Mouse (Mus musculus) heart, embryonic 11.5 days (tissue): ENCODE results near the gene Gm49384. TPM values are rescaled to one million over a fixed set of nuclear protein-coding genes. Genes with fewer than 3 reads are reported as not detected.

Experiments used
- ATAC-seq: fragments of 200-750 bp; cut with Nextera tagmentation; replicated peaks from 2 replicates; pipeline ENCODE4 v1.8.0; 2017; ENCODE audit warnings: moderate library complexity; ENCODE audit not compliant: insufficient number of reproducible peaks, low FRiP score, low TSS enrichment
- H3K27ac ChIP-seq: fragments of 300-500 bp; sonication (generic); 2 replicates; pipeline ENCODE4 v1.5.1; 2014; ENCODE audit warnings: mild to moderate bottlenecking, low read depth, low read length
- H3K27me3 ChIP-seq: fragments of 300-500 bp; sonication (generic); 2 replicates; pipeline ENCODE4 v1.6.1; 2014; ENCODE audit warnings: mild to moderate bottlenecking, low read length, mixed read lengths; ENCODE audit not compliant: control insufficient read depth, insufficient read depth
- H3K36me3 ChIP-seq: fragments of 300-500 bp; sonication (generic); 2 replicates; pipeline ENCODE4 v1.6.1; 2014; ENCODE audit warnings: mild to moderate bottlenecking, low read length, moderate library complexity, mixed read lengths; ENCODE audit not compliant: control insufficient read depth, insufficient read depth
- H3K4me1 ChIP-seq: fragments of 300-500 bp; sonication (generic); 2 replicates; pipeline ENCODE4 v1.6.1; 2014; ENCODE audit warnings: low read length; ENCODE audit not compliant: control insufficient read depth, insufficient read depth
- H3K4me2 ChIP-seq: fragments of 300-500 bp; sonication (generic); 2 replicates; pipeline ENCODE4 v1.6.1; 2014; ENCODE audit warnings: mild to moderate bottlenecking, moderate library complexity
- H3K4me3 ChIP-seq: fragments of 300-500 bp; sonication (generic); 2 replicates; pipeline ENCODE4 v1.5.1; 2014; ENCODE audit warnings: low read depth, low read length
- H3K9ac ChIP-seq: fragments of 300-500 bp; sonication (generic); 2 replicates; pipeline ENCODE4 v1.6.1; 2014; ENCODE audit warnings: mild to moderate bottlenecking, low read depth, low read length, moderate library complexity
- H3K9me3 ChIP-seq: fragments of 300-500 bp; sonication (generic); replicated peaks from 2 replicates; pipeline ENCODE4 v1.6.1; 2016; ENCODE audit warnings: low read length; ENCODE audit not compliant: control insufficient read depth
- WGBS: fragments of 180-500 bp; shearing (Covaris S2); extraction: QIAGEN DNeasy Blood & Tissue Kit; methylation state at CpG from one replicate; pipeline ENCODE4 v1.1.7; 2014; ENCODE audit not compliant: insufficient replicate concordance; 5-methylcytosine and 5-hydroxymethylcytosine counted together
- polyA plus RNA-seq: library from polyadenylated mRNA; unstranded; fragments of >200 nt; fragmentation: Nextera tagmentation; extraction: Ambion mirVana; gene quantifications from 2 replicates; pipeline ENCODE4 v1.2.1, GENCODE M21; 2014

Gene Gm49384
- polyA plus RNA-seq, 1 experiment from 2014 or later = 22.2 TPM

- no peaks in the 10 kb centered on the region for H3K9me3 ChIP-seq
- H3K27ac ChIP-seq = peak within 1 kb of the TSS; percentile 81
- H3K4me3 ChIP-seq = peak within 1 kb of the TSS; percentile 97
- under 1% methylated on average over 75 of the region's 75 CpGs for WGBS
- peak; percentile 72 for ATAC-seq
- no peaks in the 10 kb centered on the region for H3K27me3 ChIP-seq
- H3K4me2 ChIP-seq = peak within 1 kb of the TSS; percentile 99
- peaks cover 6% of the 10 kb centered on the region; the same call in 1 of the 2 replicates for H3K36me3 ChIP-seq
- H3K4me1 ChIP-seq = peaks cover 14% of the 10 kb centered on the region
- peak within 1 kb of the TSS; percentile 93 for H3K9ac ChIP-seq
Measured at GRCm38 (mm10) chr12:69196444-69197377, 7.4 kb downstream of the Gm49384 start, which contains the start of gene Gm49383. Gene Gm49383, minus strand, starts transcription at chr12:69197104.

GRCm38 (mm10) chr12:69192637-69193036 lies 11.4 kb downstream of the Gm49384 start:
- Histone ChIP-seq H3K36me3 (peaks cover 6% of the 10 kb centered on the region; the same call in 1 of the 2 replicates), H3K9me3 (no peaks in the 10 kb centered on the region), H3K27me3 (no peaks in the 10 kb centered on the region), H3K4me2 (no peak overlapping the region), H3K4me3 (no peak overlapping the region), H3K4me1 (peaks cover 4% of the 10 kb centered on the region; the same call in 1 of the 2 replicates), H3K9ac (no peak overlapping the region), H3K27ac (no peak overlapping the region)
- 91% methylated on average over 2 of the region's 2 CpGs for WGBS
- no peak for ATAC-seq

DNA sequence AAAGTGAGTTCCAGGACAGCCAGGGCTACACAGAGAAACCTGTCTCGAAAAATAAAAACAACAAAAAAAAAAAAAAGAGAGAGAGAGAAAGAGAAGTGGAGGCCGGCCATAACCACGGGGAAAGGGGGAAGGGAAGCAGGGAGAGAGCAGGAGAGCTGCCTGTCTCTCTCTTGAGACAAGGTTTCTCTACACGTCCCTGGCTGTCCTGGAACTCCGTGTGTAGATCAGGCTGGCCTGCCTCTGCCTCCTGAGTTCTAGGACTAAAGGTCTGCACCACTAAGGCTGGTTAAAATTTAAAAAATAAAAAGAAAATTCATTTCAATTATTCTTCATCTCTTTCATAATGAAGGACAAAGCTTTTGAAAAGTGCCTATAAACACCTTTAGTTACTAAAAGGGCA lies 12.7 kb downstream of the Gm49384 start:
- H3K27me3 ChIP-seq = no peaks in the 10 kb centered on the region
- no peak overlapping the region for H3K27ac ChIP-seq
- H3K4me1 ChIP-seq = peaks cover 7% of the 10 kb centered on the region
- H3K9me3 ChIP-seq = no peaks in the 10 kb centered on the region
- ATAC-seq = no peak
- no peak overlapping the region for H3K9ac ChIP-seq
- H3K4me3 ChIP-seq = no peak overlapping the region
- peaks cover 6% of the 10 kb centered on the region; the same call in 1 of the 2 replicates for H3K36me3 ChIP-seq
- no peak overlapping the region for H3K4me2 ChIP-seq
- 84% methylated on average over 5 of the region's 5 CpGs for WGBS

- no peak overlapping the region for H3K27ac ChIP-seq
- peaks cover 7% of the 10 kb centered on the region for H3K4me1 ChIP-seq
- no peak overlapping the region for H3K4me3 ChIP-seq
- no peak overlapping the region for H3K4me2 ChIP-seq
- peaks cover 6% of the 10 kb centered on the region; the same call in 1 of the 2 replicates for H3K36me3 ChIP-seq
- no peak overlapping the region for H3K9ac ChIP-seq
- no peak for ATAC-seq
- WGBS = 95% methylated on average over 1 of the region's 1 CpGs
- no peaks in the 10 kb centered on the region for H3K27me3 ChIP-seq
- H3K9me3 ChIP-seq = no peaks in the 10 kb centered on the region
Measured at GRCm38 (mm10) chr12:69190522-69190921, 13.5 kb downstream of the Gm49384 start.

- peaks cover 11% of the 10 kb centered on the region for H3K4me1 ChIP-seq
- H3K9ac ChIP-seq = no peak overlapping the region
- ATAC-seq = no peak
- H3K27me3 ChIP-seq = no peaks in the 10 kb centered on the region
- H3K36me3 ChIP-seq = peaks cover 6% of the 10 kb centered on the region; the same call in 1 of the 2 replicates
- H3K9me3 ChIP-seq = no peaks in the 10 kb centered on the region
- no peak overlapping the region for H3K4me2 ChIP-seq
- H3K4me3 ChIP-seq = no peak overlapping the region
- 74% methylated on average over 9 of the region's 9 CpGs for WGBS
- no peak overlapping the region for H3K27ac ChIP-seq
Measured at GRCm38 (mm10) chr12:69190074-69190473, 14.0 kb downstream of the Gm49384 start.

DNA sequence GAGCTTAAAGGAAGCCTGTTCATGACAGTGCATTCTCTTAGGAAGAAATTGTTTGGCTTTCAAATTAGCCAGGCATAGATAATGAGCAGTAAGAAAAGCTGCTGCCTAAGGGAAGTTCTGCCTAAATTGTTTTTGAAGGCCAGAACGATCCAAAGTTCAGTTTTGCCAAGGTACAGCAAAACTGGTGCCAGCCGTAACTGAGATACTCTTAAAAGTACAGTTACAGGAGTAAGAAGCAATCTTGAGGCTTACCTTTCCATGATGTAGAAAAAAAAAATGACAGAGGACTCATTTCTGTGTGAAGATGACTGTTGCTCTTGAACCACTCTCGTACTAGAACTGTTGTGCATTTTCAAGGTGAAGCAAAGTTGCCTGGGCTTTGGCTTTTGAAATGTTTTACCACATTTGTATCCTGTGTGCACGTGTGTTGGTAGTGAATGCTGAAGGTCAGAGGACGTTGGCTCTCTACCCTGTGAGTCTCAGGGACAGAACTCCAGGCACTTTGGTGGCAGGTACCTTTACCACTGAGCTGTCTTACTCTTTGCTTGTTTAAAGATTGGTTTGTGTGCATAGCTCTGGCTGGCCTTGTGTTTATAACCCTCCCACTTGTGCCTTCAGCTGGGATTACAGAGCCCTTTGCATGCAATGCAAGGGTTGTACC lies 17.1 kb downstream of the Gm49384 start:
- Histone ChIP-seq H3K27me3 (no peaks in the 10 kb centered on the region), H3K36me3 (peaks cover 6% of the 10 kb centered on the region; the same call in 1 of the 2 replicates), H3K4me3 (no peak overlapping the region), H3K4me1 (peaks cover 12% of the 10 kb centered on the region), H3K9me3 (no peaks in the 10 kb centered on the region), H3K4me2 (no peak overlapping the region), H3K27ac (no peak overlapping the region), H3K9ac (no peak overlapping the region)
- WGBS = 73% methylated on average over 5 of the region's 5 CpGs
- ATAC-seq = no peak

- Histone ChIP-seq H3K9me3 (no peaks in the 10 kb centered on the region), H3K4me3 (peak overlapping the region; percentile 92), H3K36me3 (0 out of 2 replicates have a peak, but pooled peaks cover 6% of the 10 kb centered on the region), H3K9ac (peak overlapping the region; percentile 96; the same call in 1 of the 2 replicates), H3K4me2 (peak overlapping the region; percentile 75), H3K4me1 (peaks cover 12% of the 10 kb centered on the region), H3K27me3 (no peaks in the 10 kb centered on the region), H3K27ac (no peak overlapping the region)
- no peak for ATAC-seq
- 75% methylated on average over 7 of the region's 7 CpGs for WGBS
Measured at GRCm38 (mm10) chr12:69185371-69185770, 18.7 kb downstream of the Gm49384 start.
